Comparison of ENCODE assay signal across 25 mouse cellular contexts in the genomic region with DNA sequence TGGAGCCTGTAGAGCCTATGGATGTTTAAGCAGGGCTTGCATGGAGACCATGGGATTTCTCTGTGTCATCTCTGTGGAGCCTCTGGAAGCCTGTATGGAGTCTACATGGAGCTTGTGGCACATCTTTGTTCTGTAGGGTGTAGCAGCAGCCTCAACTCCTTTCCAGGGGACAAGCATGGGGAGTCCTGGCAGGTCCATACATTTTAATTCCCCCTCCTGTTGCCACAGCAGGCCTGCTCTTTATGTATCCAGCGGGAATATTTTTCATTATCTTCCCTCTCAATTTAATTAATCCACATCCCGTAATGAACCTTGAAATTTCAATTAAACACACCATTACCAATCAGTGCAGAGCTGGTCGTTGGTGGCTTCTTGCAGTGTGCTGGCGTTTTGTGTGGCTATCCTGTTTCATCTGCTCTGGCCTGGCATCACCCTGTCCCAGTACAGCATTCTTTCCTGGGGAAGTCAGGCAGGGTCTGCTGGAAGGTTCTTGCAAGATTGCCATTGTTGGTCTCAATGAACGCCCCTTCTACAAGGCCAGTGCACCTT.
DNase-seq lines count a peak whose midpoint lies in the region; ATAC-seq and TF ChIP-seq lines count a peak whose summit lies in the region.
"Had no signal": no experiment of that assay in that cellular context is flagged by ENCODE, and none has a peak within 500 bp of the region (broad histone marks: within the 10 kb centered on the region; RNA-seq: fewer than 3 reads in every experiment).

No protein-coding gene starts in this region.

- H3K4me3 ChIP-seq in hindbrain, embryonic 13.5 days = no peak overlapping the region
- H3K4me3 ChIP-seq in hindbrain, embryonic 10.5 days = no peak overlapping the region
- no peak overlapping the region for H3K4me3 ChIP-seq in midbrain, postnatal 0 days (ENCODE audit: low read depth, low read length)
- H3K4me3 ChIP-seq in midbrain, embryonic 16.5 days (ENCODE audit: low read depth, low read length) = no peak overlapping the region
- no peak overlapping the region for H3K4me3 ChIP-seq in hindbrain, postnatal 0 days (ENCODE audit: low read length)
- H3K4me3 ChIP-seq: embryonic facial prominence, embryonic 10.5 days; embryonic facial prominence, embryonic 13.5 days; erythroblast, embryonic 14.5 days; forebrain, embryonic 12.5 days; forebrain, embryonic 15.5 days; heart, embryonic 12.5 days; heart, embryonic 15.5 days had no signal

- 54% methylated on average over 5 of the region's 5 CpGs for WGBS in hindbrain, embryonic 13.5 days
- WGBS in hindbrain, embryonic 10.5 days = 79% methylated on average over 5 of the region's 5 CpGs
- 67% methylated on average over 5 of the region's 5 CpGs for WGBS in midbrain, postnatal 0 days
- 69% methylated on average over 5 of the region's 5 CpGs for WGBS in midbrain, embryonic 16.5 days
- WGBS in hindbrain, postnatal 0 days = 44% methylated on average over 5 of the region's 5 CpGs

- H3K27me3 ChIP-seq in hindbrain, embryonic 13.5 days = peaks cover 24% of the 10 kb centered on the region
- no peaks in the 10 kb centered on the region for H3K27me3 ChIP-seq in hindbrain, embryonic 10.5 days (ENCODE audit: insufficient read depth, poor library complexity, severe bottlenecking)
- H3K27me3 ChIP-seq in midbrain, postnatal 0 days (ENCODE audit: insufficient read depth, low read length) = no peaks in the 10 kb centered on the region
- no peaks in the 10 kb centered on the region for H3K27me3 ChIP-seq in midbrain, embryonic 16.5 days (ENCODE audit: control insufficient read depth, insufficient read depth, low read depth, low read length)
- H3K27me3 ChIP-seq in hindbrain, postnatal 0 days (ENCODE audit: insufficient read depth, low read length) = no peaks in the 10 kb centered on the region
- H3K27me3 ChIP-seq: embryonic facial prominence, embryonic 13.5 days; forebrain, embryonic 15.5 days; heart, embryonic 12.5 days; heart, embryonic 15.5 days had no signal

- no peak overlapping the region for H3K9ac ChIP-seq in hindbrain, embryonic 13.5 days
- H3K9ac ChIP-seq in midbrain, postnatal 0 days (replicated peaks; ENCODE audit: low read length, poor library complexity, severe bottlenecking) = no peak overlapping the region
- no peak overlapping the region for H3K9ac ChIP-seq in midbrain, embryonic 16.5 days (ENCODE audit: low read depth, low read length)
- no peak overlapping the region for H3K9ac ChIP-seq in hindbrain, postnatal 0 days (replicated peaks; ENCODE audit: low read length)
- H3K9ac ChIP-seq: embryonic facial prominence, embryonic 13.5 days; forebrain, embryonic 12.5 days; forebrain, embryonic 15.5 days; heart, embryonic 12.5 days; heart, embryonic 15.5 days had no signal

- no peak for DNase-seq in hindbrain, embryonic 10.5 days (ENCODE audit: low spot score)
- DNase-seq in midbrain, postnatal 0 days (ENCODE audit: low spot score) = peak; percentile 38
- DNase-seq in hindbrain, postnatal 0 days (ENCODE audit: low spot score) = peak; percentile 31
- DNase-seq in cerebellum, postnatal 14 days = no peak
- DNase-seq in testis, postnatal 10 days (ENCODE audit: low spot score) = no peak
- DNase-seq: adrenal gland, adult 8-10 months; adrenal gland, postnatal 25 days; cerebellum, adult 18-20 months; cerebellum, adult 9-10 months; cerebellum, postnatal 25 days; embryo, embryonic 11 days; gastrocnemius, postnatal 25 days; heart, adult 18-20 months; heart, postnatal 10 days; heart, postnatal 36 days had no signal

- H3K4me2 ChIP-seq in hindbrain, embryonic 13.5 days = no peak overlapping the region
- H3K4me2 ChIP-seq in midbrain, postnatal 0 days (ENCODE audit: low read depth, low read length, poor library complexity, severe bottlenecking) = no peak overlapping the region
- H3K4me2 ChIP-seq in midbrain, embryonic 16.5 days (ENCODE audit: low read length) = no peak overlapping the region
- no peak overlapping the region for H3K4me2 ChIP-seq in hindbrain, postnatal 0 days (ENCODE audit: low read depth, low read length)
- H3K4me2 ChIP-seq: embryonic facial prominence, embryonic 13.5 days; forebrain, embryonic 12.5 days; forebrain, embryonic 15.5 days; heart, embryonic 12.5 days; heart, embryonic 15.5 days had no signal

- H3K27ac ChIP-seq in hindbrain, embryonic 13.5 days = 0 out of 2 replicates have a peak overlapping the region, but pooled peaks have one; percentile 4
- H3K27ac ChIP-seq in hindbrain, embryonic 10.5 days = no peak overlapping the region
- H3K27ac ChIP-seq in midbrain, postnatal 0 days (ENCODE audit: low read depth, low read length) = no peak overlapping the region
- H3K27ac ChIP-seq in midbrain, embryonic 16.5 days (ENCODE audit: low read length) = no peak overlapping the region
- H3K27ac ChIP-seq in hindbrain, postnatal 0 days = no peak overlapping the region
- H3K27ac ChIP-seq: embryonic facial prominence, embryonic 10.5 days; embryonic facial prominence, embryonic 13.5 days; forebrain, embryonic 12.5 days; forebrain, embryonic 15.5 days; heart, embryonic 15.5 days had no signal

- ATAC-seq in hindbrain, embryonic 13.5 days (ENCODE audit: low FRiP score) = no peak
- no peak for ATAC-seq in midbrain, postnatal 0 days (ENCODE audit: low FRiP score)
- no peak for ATAC-seq in midbrain, embryonic 16.5 days
- 0 out of 2 replicates have a peak, but pooled peaks have one; percentile 49 for ATAC-seq in hindbrain, postnatal 0 days
- ATAC-seq: activated CD4-positive, CD25-positive, alpha-beta regulatory T cell, adult 4 months; forebrain, embryonic 15.5 days had no signal

- H3K4me1 ChIP-seq in hindbrain, embryonic 13.5 days (replicated peaks) = peaks cover 10% of the 10 kb centered on the region
- peaks cover 7% of the 10 kb centered on the region for H3K4me1 ChIP-seq in hindbrain, embryonic 10.5 days (replicated peaks)
- H3K4me1 ChIP-seq in midbrain, postnatal 0 days (ENCODE audit: insufficient read depth, low read length) = no peaks in the 10 kb centered on the region
- H3K4me1 ChIP-seq in midbrain, embryonic 16.5 days (ENCODE audit: control insufficient read depth, insufficient read depth, low read length) = no peaks in the 10 kb centered on the region
- no peaks in the 10 kb centered on the region for H3K4me1 ChIP-seq in hindbrain, postnatal 0 days (ENCODE audit: insufficient read depth, low read length)
- H3K4me1 ChIP-seq: embryonic facial prominence, embryonic 10.5 days; embryonic facial prominence, embryonic 13.5 days; forebrain, embryonic 12.5 days; forebrain, embryonic 15.5 days; heart, embryonic 12.5 days; heart, embryonic 15.5 days had no signal

- H3K9me3 ChIP-seq in hindbrain, embryonic 13.5 days = no peaks in the 10 kb centered on the region
- H3K9me3 ChIP-seq in hindbrain, embryonic 10.5 days = no peaks in the 10 kb centered on the region
- H3K9me3 ChIP-seq in midbrain, postnatal 0 days (ENCODE audit: low read length) = no peaks in the 10 kb centered on the region
- H3K9me3 ChIP-seq in midbrain, embryonic 16.5 days (replicated peaks; ENCODE audit: control insufficient read depth, low read length, poor library complexity, severe bottlenecking) = no peaks in the 10 kb centered on the region
- H3K9me3 ChIP-seq in hindbrain, postnatal 0 days (ENCODE audit: low read length) = no peaks in the 10 kb centered on the region
- H3K9me3 ChIP-seq: embryonic facial prominence, embryonic 10.5 days; embryonic facial prominence, embryonic 13.5 days; forebrain, embryonic 12.5 days; forebrain, embryonic 15.5 days; heart, embryonic 12.5 days; heart, embryonic 15.5 days had no signal

- no peak for TF ChIP-seq CTCF in midbrain, postnatal 0 days (IDR thresholded peaks at IDR 0.05)
- TF ChIP-seq CTCF in hindbrain, postnatal 0 days (IDR thresholded peaks at IDR 0.05; ENCODE audit: low read depth) = no peak

- H3K36me3 ChIP-seq in hindbrain, embryonic 13.5 days = no peaks in the 10 kb centered on the region
- no peaks in the 10 kb centered on the region for H3K36me3 ChIP-seq in hindbrain, embryonic 10.5 days
- no peaks in the 10 kb centered on the region for H3K36me3 ChIP-seq in midbrain, postnatal 0 days (ENCODE audit: insufficient read depth, low read length)
- no peaks in the 10 kb centered on the region for H3K36me3 ChIP-seq in midbrain, embryonic 16.5 days (ENCODE audit: control insufficient read depth, insufficient read depth, low read length)
- H3K36me3 ChIP-seq in hindbrain, postnatal 0 days (ENCODE audit: insufficient read depth, low read length) = no peaks in the 10 kb centered on the region
- H3K36me3 ChIP-seq: embryonic facial prominence, embryonic 10.5 days; embryonic facial prominence, embryonic 13.5 days; forebrain, embryonic 12.5 days; forebrain, embryonic 15.5 days; heart, embryonic 12.5 days; heart, embryonic 15.5 days had no signal

Comparison
In these comparisons a context has a peak if more than half of its experiments do, and no peak if none do; other contexts are left out.
1. DNase-seq: peak in midbrain, postnatal 0 days (single experiment) and hindbrain, postnatal 0 days (single experiment); none in hindbrain, embryonic 10.5 days (single experiment), cerebellum, postnatal 14 days (0 of 2) and testis, postnatal 10 days (single experiment).